Mouse (Mus musculus) small intestine, adult 2 months (tissue): ENCODE measurements around the gene Mymk. TPM values are rescaled to one million over a fixed set of nuclear protein-coding genes. Genes with fewer than 3 reads are reported as not detected.

Experiments
- H3K27ac ChIP-seq: fragments of 200-500 bp; 2 replicates; pipeline ENCODE4 v1.5.1; 2012; ENCODE audit warnings: low read depth, low read length, control low read depth, inconsistent platforms; ENCODE audit not compliant: insufficient read depth
- H3K27me3 ChIP-seq: fragments of 200-500 bp; 2 replicates; pipeline ENCODE4 v1.6.1; 2012; ENCODE audit warnings: mild to moderate bottlenecking, moderate library complexity, low read length, inconsistent platforms; ENCODE audit not compliant: control insufficient read depth, insufficient read depth
- H3K36me3 ChIP-seq: fragments of 200-500 bp; 2 replicates; pipeline ENCODE4 v1.6.1; 2012; ENCODE audit warnings: mild to moderate bottlenecking, low read length, control low read depth, inconsistent platforms; ENCODE audit not compliant: control insufficient read depth, insufficient read depth
- H3K4me1 ChIP-seq: fragments of 200-500 bp; 2 replicates; pipeline ENCODE4 v1.6.1; 2012; ENCODE audit warnings: low read length, inconsistent platforms, mixed read lengths; ENCODE audit not compliant: control insufficient read depth, insufficient read depth, insufficient read length
- H3K4me3 ChIP-seq: fragments of 200-500 bp; 2 replicates; pipeline ENCODE4 v1.5.1; 2012; ENCODE audit warnings: low read depth, mild to moderate bottlenecking, control low read depth, inconsistent platforms, low read length, moderate library complexity
- CTCF ChIP-seq: fragments of 200-500 bp; IDR thresholded peaks from 2 replicates; pipeline ENCODE4 v1.5.1; 2012; ENCODE audit warnings: low read depth, mild to moderate bottlenecking, control low read depth, inconsistent platforms, low read length, moderate library complexity, mixed read lengths; ENCODE audit not compliant: insufficient replicate concordance, insufficient read length; ENCODE audit errors: extremely low read depth
- POLR2A ChIP-seq: fragments of 200-500 bp; IDR thresholded peaks from 2 replicates; pipeline ENCODE4 v1.6.1; 2012; ENCODE audit warnings: low read depth, mild to moderate bottlenecking, control low read depth, inconsistent platforms, low read length, moderate library complexity
- WGBS: fragments of 180-500 bp; shearing (Covaris S2); methylation state at CpG from one replicate; pipeline ENCODE4 v1.1.7; 2018; 5-methylcytosine and 5-hydroxymethylcytosine counted together
- polyA plus RNA-seq: library from polyadenylated mRNA; depleted of rRNA; stranded (reverse); fragments of >200 nt; gene quantifications from 2 replicates; pipeline ENCODE4 v1.2.3, GENCODE M21; 2012

The Mymk gene
- polyA plus RNA-seq, 1 experiment: not detected

- Histone ChIP-seq H3K27ac (peak overlapping the region; percentile 42), H3K4me3 (no peak overlapping the region), H3K4me1 (peaks cover 2% of the 10 kb centered on the region; the same call in 1 of the 2 replicates), H3K36me3 (no peaks in the 10 kb centered on the region), H3K27me3 (no peaks in the 10 kb centered on the region)
- no peak for TF ChIP-seq CTCF
- WGBS: 55% methylated on average over 8 of the region's 8 CpGs
Observed at GRCm38 (mm10) chr2:27045979-27046770, 25.8 kb downstream of the Mymk start.

GRCm38 (mm10) chr2:27044641-27045040, 27.3 kb downstream of the Mymk start:
- no peak overlapping the region for H3K27ac ChIP-seq
- 63% methylated on average over 3 of the region's 3 CpGs for WGBS
- no peak overlapping the region for H3K4me3 ChIP-seq
- H3K4me1 ChIP-seq: peaks cover 2% of the 10 kb centered on the region; the same call in 1 of the 2 replicates
- H3K27me3 ChIP-seq: no peaks in the 10 kb centered on the region
- no peaks in the 10 kb centered on the region for H3K36me3 ChIP-seq
- TF ChIP-seq CTCF (no peak), POLR2A (no peak)

DNA sequence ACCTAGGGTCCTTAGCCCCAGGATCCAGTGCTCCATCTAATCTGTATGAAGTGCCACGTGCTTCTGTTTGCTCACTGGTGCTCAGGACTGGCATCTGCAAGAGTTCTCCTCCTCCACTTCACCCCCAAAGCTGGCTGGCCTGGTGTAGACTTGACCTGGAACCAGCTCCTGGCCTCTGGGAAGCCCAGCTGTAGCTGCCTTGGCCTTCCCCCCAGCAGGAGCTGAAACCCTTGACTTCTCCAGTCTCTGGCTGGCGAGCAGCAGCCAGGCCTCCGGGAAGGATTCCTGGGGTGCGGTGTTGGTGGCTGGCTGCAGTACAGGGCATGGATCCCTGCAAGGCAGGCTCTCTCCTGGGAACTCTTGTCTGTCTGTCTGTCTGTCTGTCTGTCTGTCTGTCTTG, 27.8 kb downstream of the Mymk start:
- 76% methylated on average over 4 of the region's 4 CpGs for WGBS
- Histone ChIP-seq H3K27me3 (no peaks in the 10 kb centered on the region), H3K27ac (no peak overlapping the region), H3K4me1 (no peaks in the 10 kb centered on the region), H3K36me3 (no peaks in the 10 kb centered on the region), H3K4me3 (no peak overlapping the region)
- TF ChIP-seq POLR2A: no peak
- no peak for TF ChIP-seq CTCF

GRCm38 (mm10) chr2:27043461-27043860, 28.5 kb downstream of the Mymk start:
- TF ChIP-seq POLR2A (no peak), CTCF (peak; percentile 74; the same call in 1 of the 2 replicates)

DNA sequence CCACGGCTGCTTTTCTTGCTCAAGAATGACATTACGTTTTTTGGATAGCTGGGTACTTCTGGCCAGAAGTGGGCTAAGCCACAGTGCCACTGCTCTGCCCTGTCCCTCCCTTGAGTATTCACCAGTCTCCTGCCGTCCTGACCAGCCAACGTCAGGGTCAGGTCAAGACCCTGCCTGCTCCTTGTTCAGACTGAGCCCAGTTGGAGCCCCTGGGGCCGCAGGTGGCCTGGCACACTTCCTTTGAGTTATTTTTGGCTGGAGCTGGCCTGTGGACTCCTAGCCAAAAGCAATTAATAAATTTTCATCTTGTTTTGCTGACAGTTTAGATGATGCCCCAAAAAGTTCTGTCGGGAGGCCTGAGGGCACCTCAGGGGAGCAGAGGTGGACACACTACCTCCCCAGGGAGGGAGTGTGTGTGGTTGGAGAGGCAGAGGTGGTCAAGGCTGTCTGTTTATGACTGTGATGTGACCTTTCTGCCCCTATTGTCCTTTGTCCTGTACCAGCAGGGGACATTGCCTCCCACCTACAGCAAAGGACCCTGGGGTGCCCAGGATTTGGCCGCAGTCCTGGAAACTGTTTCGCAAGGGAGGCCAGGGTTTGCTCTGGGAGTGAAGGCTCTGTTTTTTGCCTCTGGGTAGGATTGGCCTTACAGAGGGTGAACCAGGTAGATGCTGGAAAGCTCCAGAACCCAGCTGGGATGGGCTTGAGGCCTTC, 29.7 kb downstream of the Mymk start:
- no peak for TF ChIP-seq CTCF
- TF ChIP-seq POLR2A: no peak
- Histone ChIP-seq H3K4me1 (no peaks in the 10 kb centered on the region), H3K36me3 (no peaks in the 10 kb centered on the region), H3K27ac (no peak overlapping the region), H3K4me3 (no peak overlapping the region), H3K27me3 (no peaks in the 10 kb centered on the region)
- WGBS: 63% methylated on average over 8 of the region's 8 CpGs

More at GRCm38 (mm10) chr2:27043461-27043860, 28.5 kb downstream of the Mymk start:
- WGBS: 18% methylated on average over 3 of the region's 3 CpGs
- Histone ChIP-seq H3K36me3 (no peaks in the 10 kb centered on the region), H3K27ac (no peak overlapping the region), H3K27me3 (no peaks in the 10 kb centered on the region), H3K4me1 (no peaks in the 10 kb centered on the region), H3K4me3 (no peak overlapping the region)

DNA sequence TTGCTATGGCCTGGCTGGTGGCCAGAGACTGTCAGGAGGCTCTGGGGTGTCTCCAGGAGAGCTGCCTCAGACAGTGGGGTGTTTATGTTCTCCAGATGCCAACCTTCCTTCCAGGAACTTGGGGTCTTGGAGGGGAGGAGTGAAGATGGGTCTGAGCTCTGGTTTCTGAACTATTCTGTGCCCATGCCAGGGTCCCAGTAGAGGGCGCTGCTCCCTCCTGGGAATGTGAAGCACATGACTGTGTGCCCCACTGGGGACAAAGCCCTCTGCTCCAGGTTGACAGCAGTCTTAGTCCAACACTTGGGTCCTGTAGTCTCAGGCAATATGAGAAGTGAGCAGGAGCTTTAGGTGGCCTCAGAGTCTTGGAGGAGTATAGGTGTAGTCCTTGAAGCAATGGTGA, 32.7 kb downstream of the Mymk start:
- H3K36me3 ChIP-seq: no peaks in the 10 kb centered on the region
- TF ChIP-seq POLR2A (no peak), CTCF (peak; percentile 8; the same call in 1 of the 2 replicates)
- no peak overlapping the region for H3K27ac ChIP-seq
- H3K27me3 ChIP-seq: no peaks in the 10 kb centered on the region
- H3K4me3 ChIP-seq: no peak overlapping the region
- no peaks in the 10 kb centered on the region for H3K4me1 ChIP-seq
- WGBS: 4% methylated on average over 1 of the region's 1 CpGs

- Histone ChIP-seq H3K36me3 (no peaks in the 10 kb centered on the region), H3K4me3 (no peak overlapping the region), H3K27me3 (no peaks in the 10 kb centered on the region), H3K27ac (no peak overlapping the region), H3K4me1 (no peaks in the 10 kb centered on the region)
- TF ChIP-seq POLR2A: no peak
- TF ChIP-seq CTCF: peak; percentile 87; the same call in 1 of the 2 replicates
- WGBS: 1% methylated on average over 3 of the region's 3 CpGs
Observed at GRCm38 (mm10) chr2:27038596-27038995, 33.4 kb downstream of the Mymk start.
